Mouse (Mus musculus) E14TG2a.4 (cell line): ENCODE measurements around the gene 4930432M17Rik.

Experiments used
- H3K27me3 ChIP-seq: 2 replicates; pipeline ENCODE4 v1.6.1; 2014; ENCODE audit warnings: low read length, control low read depth; ENCODE audit not compliant: insufficient read depth
- H3K36me3 ChIP-seq: 2 replicates; pipeline ENCODE4 v1.6.1; 2014; ENCODE audit warnings: low read length, control low read depth; ENCODE audit not compliant: insufficient read depth
- H3K4me1 ChIP-seq: replicated peaks from 2 replicates; pipeline ENCODE4 v1.6.1; 2014; ENCODE audit warnings: low read depth, low read length, control low read depth
- H3K4me3 ChIP-seq: replicated peaks from 2 replicates; pipeline ENCODE4 v1.5.1; 2014; ENCODE audit warnings: mild to moderate bottlenecking, low read length
- H3K9me3 ChIP-seq: 2 replicates; pipeline ENCODE4 v1.6.1; 2014; ENCODE audit warnings: low read length, control low read depth
- CTCF ChIP-seq: conservative IDR thresholded peaks from 2 replicates; pipeline ENCODE4 v1.5.1; 2014; ENCODE audit warnings: low read length
- NANOG ChIP-seq: IDR thresholded peaks from 2 replicates; pipeline ENCODE4 v1.6.1; 2014; ENCODE audit warnings: borderline replicate concordance, low read length, mixed read lengths
- POU5F1 ChIP-seq: IDR thresholded peaks from 2 replicates; pipeline ENCODE4 v1.6.1; 2014; ENCODE audit warnings: low read length, borderline replicate concordance

4930432M17Rik gene

GRCm38 (mm10) chr3:121651710-121652109 lies 18.9 kb upstream of the 4930432M17Rik start:
- peaks cover 14% of the 10 kb centered on the region for H3K4me1 ChIP-seq

GRCm38 (mm10) chr3:121652186-121652585 lies 18.4 kb upstream of the 4930432M17Rik start:
- Histone ChIP-seq H3K36me3 (no peaks in the 10 kb centered on the region), H3K4me1 (peaks cover 9% of the 10 kb centered on the region), H3K27me3 (no peaks in the 10 kb centered on the region), H3K9me3 (no peaks in the 10 kb centered on the region), H3K4me3 (no peak overlapping the region)
- TF ChIP-seq POU5F1 (no peak), CTCF (no peak), NANOG (no peak)

More at GRCm38 (mm10) chr3:121651710-121652109, 18.9 kb upstream of the 4930432M17Rik start:
- TF ChIP-seq CTCF, result no peak
- H3K27me3 ChIP-seq, result no peaks in the 10 kb centered on the region
- H3K9me3 ChIP-seq, result no peaks in the 10 kb centered on the region
- no peaks in the 10 kb centered on the region for H3K36me3 ChIP-seq
- no peak overlapping the region for H3K4me3 ChIP-seq

- TF ChIP-seq CTCF (no peak), NANOG (no peak), POU5F1 (no peak)
- Histone ChIP-seq H3K27me3 (no peaks in the 10 kb centered on the region), H3K9me3 (no peaks in the 10 kb centered on the region), H3K4me1 (no peaks in the 10 kb centered on the region), H3K36me3 (no peaks in the 10 kb centered on the region), H3K4me3 (no peak overlapping the region)
Observed at GRCm38 (mm10) chr3:121656922-121657321, 13.6 kb upstream of the 4930432M17Rik start.

- Histone ChIP-seq H3K4me3 (no peak overlapping the region), H3K36me3 (no peaks in the 10 kb centered on the region), H3K9me3 (no peaks in the 10 kb centered on the region; the same call in 1 of the 2 replicates), H3K4me1 (no peaks in the 10 kb centered on the region), H3K27me3 (no peaks in the 10 kb centered on the region)
- TF ChIP-seq CTCF, result no peak
- no peak for TF ChIP-seq POU5F1
- TF ChIP-seq NANOG, result no peak
Observed at GRCm38 (mm10) chr3:121662705-121663469, 7.7 kb upstream of the 4930432M17Rik start.

- no peaks in the 10 kb centered on the region for H3K36me3 ChIP-seq
- no peaks in the 10 kb centered on the region; the same call in 1 of the 2 replicates for H3K9me3 ChIP-seq
- no peaks in the 10 kb centered on the region for H3K4me1 ChIP-seq
- TF ChIP-seq POU5F1 (no peak), NANOG (no peak), CTCF (no peak)
- no peaks in the 10 kb centered on the region for H3K27me3 ChIP-seq
- H3K4me3 ChIP-seq, result no peak overlapping the region
Observed at GRCm38 (mm10) chr3:121663470-121663847, 7.1 kb upstream of the 4930432M17Rik start.

GRCm38 (mm10) chr3:121672135-121672790 lies 1.7 kb downstream of the 4930432M17Rik start:
- TF ChIP-seq NANOG, result no peak
- TF ChIP-seq CTCF, result no peak
- no peak for TF ChIP-seq POU5F1
- Histone ChIP-seq H3K9me3 (no peaks in the 10 kb centered on the region; the same call in 1 of the 2 replicates), H3K4me1 (no peaks in the 10 kb centered on the region), H3K4me3 (no peak overlapping the region), H3K27me3 (no peaks in the 10 kb centered on the region), H3K36me3 (no peaks in the 10 kb centered on the region)

GRCm38 (mm10) chr3:121678935-121679334 lies 8.4 kb downstream of the 4930432M17Rik start:
- no peaks in the 10 kb centered on the region for H3K36me3 ChIP-seq
- TF ChIP-seq NANOG (no peak), CTCF (no peak), POU5F1 (no peak)
- H3K4me1 ChIP-seq, result no peaks in the 10 kb centered on the region
- no peaks in the 10 kb centered on the region for H3K9me3 ChIP-seq
- H3K4me3 ChIP-seq, result no peak overlapping the region
- no peaks in the 10 kb centered on the region; the same call in 1 of the 2 replicates for H3K27me3 ChIP-seq

GRCm38 (mm10) chr3:121679443-121679842 lies 8.9 kb downstream of the 4930432M17Rik start:
- Histone ChIP-seq H3K27me3 (no peaks in the 10 kb centered on the region; the same call in 1 of the 2 replicates), H3K36me3 (no peaks in the 10 kb centered on the region), H3K4me3 (no peak overlapping the region), H3K9me3 (no peaks in the 10 kb centered on the region), H3K4me1 (no peaks in the 10 kb centered on the region)
- no peak for TF ChIP-seq CTCF
- no peak for TF ChIP-seq POU5F1
- TF ChIP-seq NANOG, result no peak

GRCm38 (mm10) chr3:121680187-121680586 lies 9.6 kb downstream of the 4930432M17Rik start:
- H3K9me3 ChIP-seq, result no peaks in the 10 kb centered on the region
- H3K4me3 ChIP-seq, result no peak overlapping the region
- TF ChIP-seq CTCF, result no peak
- TF ChIP-seq NANOG, result no peak
- no peak for TF ChIP-seq POU5F1
- peaks cover 2% of the 10 kb centered on the region; the same call in 1 of the 2 replicates for H3K27me3 ChIP-seq
- no peaks in the 10 kb centered on the region for H3K4me1 ChIP-seq
- H3K36me3 ChIP-seq, result no peaks in the 10 kb centered on the region
